Mouse (Mus musculus) cerebellum, postnatal 4 days (tissue): Measurements from ENCODE around the gene Tmem220.

Source experiments
- DNase-seq, 2 experiments: peaks; one replicate each; pipeline ENCODE4 v3.0.0; 2022; ENCODE audit warnings: low spot score in 2 of 2, mixed read lengths in 1 of 2

The Tmem220 gene

DNA sequence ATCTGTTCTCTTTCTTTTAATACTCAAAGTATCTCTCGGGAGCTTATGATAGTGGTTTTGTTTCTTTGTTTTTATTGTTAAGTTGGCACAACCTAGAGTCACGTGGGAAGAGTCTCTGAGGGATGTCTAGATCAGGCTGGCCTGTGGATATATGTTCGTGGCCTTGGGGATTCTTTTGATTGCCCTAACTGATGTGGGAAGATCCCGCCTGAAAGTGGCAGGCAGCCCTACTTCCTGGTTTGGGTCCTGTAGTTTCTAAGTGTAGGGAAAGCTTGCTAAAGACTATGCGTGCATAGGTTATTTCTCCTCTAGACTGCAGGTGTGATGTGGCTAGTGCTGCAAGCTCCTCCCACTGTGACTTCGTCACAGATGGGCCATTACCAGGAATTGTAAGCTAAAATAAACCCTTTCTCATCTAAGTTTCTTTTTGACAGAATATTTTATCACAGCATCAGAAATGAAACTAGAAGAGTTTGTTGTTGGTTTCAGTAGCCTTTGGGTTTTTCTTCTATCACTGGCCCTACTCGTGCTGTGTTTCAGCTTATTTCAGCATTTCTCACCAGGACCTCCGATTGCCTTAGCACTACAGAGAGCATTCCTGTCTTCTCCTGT lies 29.9 kb downstream of the Tmem220 start:
- DNase-seq, result no peak

DNA sequence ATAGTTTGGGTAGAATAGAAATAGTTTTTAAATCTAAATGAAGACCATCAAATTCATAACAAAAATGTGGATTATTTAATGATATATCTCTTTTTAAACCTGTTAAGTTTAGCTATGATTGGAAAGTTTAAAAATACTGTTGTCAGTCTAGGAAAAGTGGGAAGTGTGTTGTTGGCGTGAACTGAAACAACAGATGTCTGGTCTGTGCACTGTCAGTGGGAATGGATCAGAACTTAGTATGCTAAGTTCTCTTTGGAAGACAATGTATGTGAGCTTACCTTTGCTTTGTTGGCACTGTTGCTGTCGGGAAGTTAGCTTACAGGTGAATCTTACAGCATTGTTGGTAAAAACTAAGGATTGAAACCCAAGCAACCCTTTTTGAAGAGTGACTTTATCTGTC lies 36.4 kb downstream of the Tmem220 start:
- no peak for DNase-seq

DNA sequence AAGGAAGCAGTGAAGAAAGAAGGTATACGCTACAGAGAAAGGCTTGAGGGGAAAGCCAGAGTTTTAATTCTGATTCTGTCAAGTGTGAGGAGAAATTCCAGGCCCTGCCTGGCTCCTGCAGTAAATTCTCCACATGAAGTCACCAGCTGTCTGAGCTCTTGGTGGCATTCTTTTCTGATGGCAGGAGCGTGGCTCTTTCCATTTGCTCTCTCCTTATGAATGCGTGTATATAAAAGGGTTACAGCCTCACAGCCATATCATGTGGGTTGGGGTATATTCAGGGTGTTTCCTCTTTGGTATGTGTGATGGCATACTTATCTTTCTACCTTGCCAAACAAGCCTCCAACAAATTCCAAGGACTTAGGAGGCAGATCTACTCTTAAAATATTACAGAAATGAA lies 37.8 kb downstream of the Tmem220 start:
- DNase-seq, result no peak

DNA sequence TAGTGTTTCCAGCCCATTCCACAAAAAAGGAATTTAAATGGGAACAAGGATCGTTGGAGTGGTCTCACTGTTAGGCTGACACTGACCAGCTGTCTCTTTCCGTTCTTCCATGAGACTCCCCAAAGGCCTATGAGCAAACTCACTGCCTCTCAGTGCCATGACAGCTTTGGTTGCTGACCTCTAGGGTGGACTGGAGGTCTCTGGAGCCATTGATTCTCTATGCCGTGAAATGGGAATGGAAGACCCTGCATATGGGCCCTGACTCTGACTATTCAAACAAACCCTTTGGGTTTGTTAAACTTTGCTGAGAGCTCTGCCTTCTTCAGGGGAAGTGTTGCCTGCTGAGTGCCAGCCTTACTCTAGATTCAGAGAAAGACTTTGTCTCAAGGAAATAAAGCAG lies 42.8 kb downstream of the Tmem220 start:
- no peak for DNase-seq

DNA sequence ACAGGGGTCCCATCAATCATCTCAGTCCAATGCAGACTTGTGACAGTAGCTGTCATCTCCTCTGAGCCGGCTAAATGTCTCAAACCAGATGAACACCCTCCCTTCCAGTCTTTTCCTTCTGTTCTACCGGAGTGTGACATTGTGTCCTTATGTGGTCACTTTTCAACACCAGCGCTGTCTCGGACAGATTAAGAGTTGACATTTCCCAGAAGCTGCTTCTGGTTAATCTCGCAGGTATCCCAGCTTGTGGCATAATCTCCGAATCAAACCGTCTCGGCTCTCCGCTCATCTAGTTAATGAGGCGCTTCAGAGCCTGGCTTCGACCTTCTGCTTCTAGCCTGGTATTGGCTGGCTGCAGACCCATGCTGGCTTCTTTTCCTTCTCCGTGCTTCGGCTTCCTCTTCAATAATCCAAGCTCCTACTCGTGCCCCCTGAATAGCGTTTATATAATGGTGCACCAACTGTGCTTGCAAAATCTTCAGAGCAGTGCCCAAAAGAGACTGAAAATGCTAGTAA lies 47.7 kb downstream of the Tmem220 start:
- DNase-seq, result no peak

DNA sequence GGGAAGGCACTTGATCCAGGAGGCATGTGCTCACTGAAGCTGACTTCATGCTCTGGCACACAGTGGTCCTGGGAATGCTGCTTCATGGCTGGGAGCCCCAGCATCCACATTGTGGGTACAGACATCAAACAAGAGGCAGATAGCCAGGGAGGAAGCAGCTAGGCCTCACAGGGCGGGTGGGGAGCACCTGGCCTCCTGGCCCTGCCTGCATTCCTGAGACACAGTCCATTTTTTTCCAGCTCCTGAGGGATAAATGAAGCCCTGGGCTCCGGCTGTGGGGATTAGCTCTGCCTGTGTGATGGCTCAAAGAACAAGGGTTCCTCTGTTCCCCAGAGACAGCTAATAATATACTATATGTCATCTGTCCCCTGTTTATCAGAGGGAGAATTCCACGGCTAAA lies 50.1 kb downstream of the Tmem220 start:
- DNase-seq, result no peak

DNA sequence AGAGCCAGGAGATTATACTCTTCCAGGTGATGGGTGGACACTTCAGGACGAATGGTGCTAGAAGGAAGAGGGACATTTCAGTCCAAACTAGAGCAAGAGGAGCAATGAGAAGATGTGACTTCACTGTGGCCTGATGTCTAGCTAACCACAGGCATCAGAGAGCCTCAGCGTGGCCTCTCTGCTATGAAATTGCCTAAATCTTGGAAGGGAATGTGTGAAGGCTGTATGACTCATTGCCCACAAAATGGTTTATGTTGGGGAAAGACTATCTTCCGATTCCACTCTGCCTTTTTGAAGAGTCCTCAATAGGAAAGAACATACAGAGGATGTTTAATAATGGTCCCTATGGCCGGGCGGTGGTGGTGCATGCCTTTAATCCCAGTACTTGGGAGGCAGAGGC lies 51.8 kb downstream of the Tmem220 start:
- DNase-seq, result no peak

DNA sequence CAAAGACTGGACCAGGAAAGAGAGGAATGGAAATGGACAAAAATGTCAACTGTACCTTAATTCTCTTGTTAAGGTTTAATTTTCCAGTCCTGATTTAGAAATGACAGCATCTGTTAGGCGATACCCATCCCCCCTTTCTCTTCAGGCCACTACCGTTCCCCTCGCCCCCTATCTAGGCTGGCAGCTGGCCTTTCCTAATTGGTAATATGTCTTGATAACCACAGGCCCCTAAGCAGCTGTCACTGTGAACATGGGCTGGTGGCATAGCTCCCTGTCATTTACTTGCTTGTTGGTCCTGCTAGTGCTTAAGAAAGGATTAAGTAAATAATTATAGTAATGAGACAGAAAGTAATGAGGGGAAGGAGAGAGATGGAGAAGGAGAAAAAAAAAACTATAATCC lies 52.5 kb downstream of the Tmem220 start:
- no peak for DNase-seq

DNA sequence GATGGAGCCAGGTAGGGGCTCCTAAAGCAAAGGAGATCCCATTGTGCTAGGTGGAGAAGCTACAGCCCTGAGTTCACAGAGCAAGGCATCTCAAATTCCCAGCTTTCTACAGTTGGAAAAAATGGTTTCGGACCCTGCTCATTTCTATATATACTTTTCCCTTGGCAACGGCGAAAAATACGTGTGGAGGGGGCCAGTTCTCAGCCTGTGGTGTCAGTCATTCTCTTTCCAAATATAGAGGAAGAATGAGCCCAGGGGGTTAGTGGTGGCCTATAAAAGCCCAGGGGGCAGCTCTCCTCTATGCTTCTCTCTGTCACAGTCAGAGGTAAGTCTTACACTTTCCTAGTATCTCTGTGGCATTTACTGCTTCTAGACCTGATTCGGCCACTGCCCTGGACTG lies 53.0 kb downstream of the Tmem220 start, which contains the start of gene Myh3:
Myh3 (plus strand) TSS at position 301 of the 400 bp plus-strand sequence.
- DNase-seq, result no peak

DNA sequence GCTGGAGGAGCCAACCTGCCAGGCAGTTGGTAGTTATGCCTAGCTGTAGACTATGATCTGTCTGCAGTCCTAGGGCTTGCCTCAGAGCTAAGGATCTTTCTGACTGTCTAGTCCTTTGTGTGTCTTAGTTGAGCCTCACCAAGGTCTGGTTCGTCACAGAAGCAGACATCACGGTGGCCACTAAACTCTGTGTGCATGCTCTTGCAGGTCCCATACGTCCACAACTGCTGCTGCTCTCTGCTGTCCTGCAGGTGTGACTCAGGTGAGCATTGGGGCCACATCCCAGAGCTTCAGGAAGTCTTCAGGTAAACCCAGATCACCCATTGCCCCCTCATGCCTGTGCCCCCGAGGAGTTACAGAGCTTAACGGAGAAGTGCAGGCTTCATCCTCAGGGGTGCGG lies 53.9 kb downstream of the Tmem220 start:
- no peak for DNase-seq

DNA sequence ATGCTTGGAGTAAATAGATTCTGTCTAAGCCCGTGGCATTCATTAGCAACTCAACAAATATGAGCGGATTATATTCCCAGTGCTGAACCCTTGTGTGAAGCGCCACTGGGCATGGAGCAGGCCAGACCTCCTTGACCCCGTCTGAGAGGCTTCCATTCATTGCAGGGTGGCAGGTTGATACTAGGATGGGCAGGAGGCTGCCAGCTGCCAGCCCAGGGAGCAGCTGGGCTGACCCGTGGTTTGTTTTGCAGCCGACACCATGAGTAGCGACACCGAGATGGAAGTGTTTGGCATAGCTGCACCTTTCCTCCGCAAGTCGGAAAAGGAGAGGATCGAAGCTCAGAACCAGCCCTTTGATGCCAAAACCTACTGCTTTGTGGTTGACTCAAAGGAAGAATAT lies 54.8 kb downstream of the Tmem220 start:
- no peak for DNase-seq

DNA sequence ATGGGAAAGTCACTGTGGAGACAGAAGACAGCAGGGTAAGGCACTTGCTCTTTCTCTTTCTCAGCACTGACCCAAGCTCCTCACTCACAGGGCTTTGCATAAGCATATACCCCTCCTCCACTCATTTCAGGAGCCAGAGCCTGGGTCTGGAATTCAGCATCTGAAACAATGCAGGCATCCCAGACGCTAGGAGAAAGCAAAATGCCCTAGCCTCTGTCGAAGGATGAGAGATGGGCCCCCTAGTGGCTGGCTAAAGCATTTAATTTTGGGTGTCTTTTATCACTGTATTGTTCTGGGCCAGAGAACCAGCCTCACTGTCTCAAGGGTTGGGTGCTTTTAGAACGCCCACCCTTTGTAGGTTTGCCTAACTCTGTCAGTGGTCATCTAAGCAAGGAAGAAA lies 55.2 kb downstream of the Tmem220 start:
- peak; percentile 35 to 61 for DNase-seq

DNA sequence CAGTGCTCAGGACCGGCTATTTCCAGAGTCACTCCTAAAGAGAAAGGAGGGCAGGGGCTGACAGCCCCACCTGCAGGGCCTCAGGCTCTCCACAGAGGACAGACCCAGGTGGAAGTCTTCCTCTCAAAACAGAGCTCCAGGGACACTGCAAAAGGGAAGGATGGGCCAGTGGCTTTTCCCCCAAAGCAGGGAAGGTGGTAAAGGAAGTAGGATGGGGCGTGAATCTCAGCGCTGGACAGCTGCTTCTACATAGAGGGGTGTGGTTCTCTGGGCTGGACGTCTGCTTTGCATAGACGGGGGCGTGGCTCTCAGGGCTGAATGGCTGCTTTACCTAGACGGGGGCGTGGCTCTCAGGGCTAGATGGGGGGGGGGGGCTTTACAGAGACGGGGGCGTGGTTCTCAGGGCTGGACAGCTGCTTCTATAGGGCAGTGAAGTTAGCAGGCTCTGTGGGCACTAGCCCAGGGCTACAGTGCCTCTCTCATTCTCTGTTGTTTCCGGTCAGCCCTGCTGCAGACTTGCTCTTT lies 56.2 kb downstream of the Tmem220 start:
- DNase-seq, result no peak

DNA sequence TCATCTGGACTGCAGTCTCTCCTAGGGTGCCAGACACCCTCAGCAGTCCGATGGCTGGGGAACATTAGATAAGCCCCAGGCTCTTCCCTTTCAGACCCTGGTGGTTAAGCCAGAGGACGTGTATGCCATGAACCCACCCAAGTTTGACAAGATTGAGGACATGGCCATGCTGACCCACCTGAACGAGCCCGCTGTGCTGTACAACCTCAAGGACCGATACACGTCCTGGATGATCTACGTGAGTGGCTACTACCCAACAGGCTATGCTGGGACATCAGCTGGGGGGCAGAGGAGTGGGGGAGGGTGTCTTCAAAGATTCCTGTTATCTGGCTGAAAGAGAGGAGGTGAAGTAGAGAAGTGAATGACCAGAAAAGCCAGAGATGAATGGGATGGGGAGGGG lies 57.2 kb downstream of the Tmem220 start:
- DNase-seq, result no peak

DNA sequence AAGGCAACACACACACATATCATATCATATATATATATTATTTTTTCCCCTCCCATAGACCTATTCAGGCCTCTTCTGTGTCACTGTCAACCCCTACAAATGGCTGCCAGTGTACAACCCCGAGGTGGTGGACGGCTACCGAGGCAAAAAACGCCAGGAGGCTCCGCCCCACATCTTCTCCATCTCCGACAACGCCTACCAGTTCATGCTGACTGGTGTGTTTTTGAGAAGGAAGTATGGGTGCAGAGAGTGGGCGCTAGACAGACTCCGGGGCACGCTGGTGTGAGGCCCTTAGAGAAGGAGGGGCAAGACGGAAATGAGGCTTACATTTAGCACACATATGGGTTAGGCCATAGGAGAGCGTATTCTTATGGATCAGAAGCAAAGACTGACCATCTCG lies 57.8 kb downstream of the Tmem220 start:
- no peak for DNase-seq

DNA sequence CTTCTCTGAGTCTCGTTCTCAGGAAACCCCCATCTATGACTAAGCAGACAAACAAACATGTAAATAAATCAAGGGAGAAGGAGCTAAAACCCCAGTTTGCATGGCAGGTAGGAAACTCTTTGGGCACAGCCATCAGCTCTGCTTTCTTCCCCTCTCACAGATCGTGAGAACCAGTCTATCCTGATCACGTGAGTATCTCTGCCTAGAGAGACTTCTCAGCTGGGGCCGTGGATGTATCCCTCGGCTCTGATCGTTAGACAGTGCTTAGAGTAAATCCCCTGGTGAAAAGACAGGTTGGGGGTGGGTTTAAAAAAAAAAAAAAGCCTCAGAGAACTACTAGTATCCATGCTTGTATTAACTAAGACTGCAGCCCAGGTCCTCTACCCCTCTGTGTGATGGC lies 58.3 kb downstream of the Tmem220 start:
- DNase-seq, result no peak

DNA sequence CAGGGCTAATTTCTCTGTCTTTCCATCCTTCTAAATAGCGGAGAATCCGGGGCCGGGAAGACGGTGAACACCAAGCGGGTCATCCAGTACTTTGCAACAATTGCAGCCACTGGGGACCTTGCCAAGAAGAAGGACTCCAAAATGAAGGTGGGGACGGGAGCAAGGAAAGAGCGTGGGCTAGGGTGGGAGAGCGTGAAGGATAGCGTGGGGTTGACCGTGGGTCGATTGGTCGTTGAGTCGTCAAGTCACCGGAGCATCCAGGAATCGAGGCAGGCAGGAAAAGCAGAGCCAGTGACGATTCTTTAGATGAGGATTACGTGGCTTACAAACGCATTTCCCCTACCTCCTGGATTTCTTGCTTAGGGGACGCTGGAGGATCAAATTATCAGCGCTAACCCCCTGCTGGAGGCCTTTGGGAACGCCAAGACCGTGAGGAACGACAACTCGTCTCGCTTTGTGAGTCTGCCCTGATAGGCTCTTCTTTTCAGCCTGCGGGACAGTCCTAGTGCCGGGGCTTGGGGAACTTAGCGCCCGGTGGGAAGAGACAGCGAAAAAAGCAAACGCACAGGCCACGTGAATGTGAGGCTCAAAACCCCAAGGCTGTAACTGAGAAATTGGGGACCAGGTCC lies 58.9 kb downstream of the Tmem220 start:
- DNase-seq, result no peak
